Mouse (Mus musculus) testis, postnatal 14 days (tissue): ENCODE data around the gene Scrn1.

Experiments used
- DNase-seq: peaks from one replicate; pipeline ENCODE4 v3.0.0; 2021; ENCODE audit warnings: low spot score

Gene Scrn1

GRCm38 (mm10) chr6:54472846-54473715 lies 93.2 kb downstream of the Scrn1 start:
- DNase-seq, result no peak

DNA sequence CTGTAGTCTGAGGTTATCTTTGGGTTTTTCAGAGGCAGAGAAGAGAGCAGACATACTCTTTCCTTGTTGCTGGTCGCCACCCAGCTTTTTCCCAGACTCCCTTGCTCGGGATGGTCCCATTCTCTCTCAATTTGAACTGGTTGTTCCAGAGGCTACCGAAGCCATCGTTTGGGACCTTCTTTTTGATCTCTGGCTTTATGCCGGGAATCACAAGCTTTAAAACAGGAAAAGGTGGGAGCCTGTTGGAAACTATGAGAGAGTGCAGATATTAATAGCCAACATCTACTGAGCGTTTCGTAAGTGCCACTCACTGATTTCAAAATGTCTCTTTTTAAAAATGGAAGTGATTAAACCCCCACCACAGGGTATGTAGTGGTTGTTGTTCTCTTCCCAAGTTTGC lies 94.4 kb downstream of the Scrn1 start:
- no peak for DNase-seq

DNA sequence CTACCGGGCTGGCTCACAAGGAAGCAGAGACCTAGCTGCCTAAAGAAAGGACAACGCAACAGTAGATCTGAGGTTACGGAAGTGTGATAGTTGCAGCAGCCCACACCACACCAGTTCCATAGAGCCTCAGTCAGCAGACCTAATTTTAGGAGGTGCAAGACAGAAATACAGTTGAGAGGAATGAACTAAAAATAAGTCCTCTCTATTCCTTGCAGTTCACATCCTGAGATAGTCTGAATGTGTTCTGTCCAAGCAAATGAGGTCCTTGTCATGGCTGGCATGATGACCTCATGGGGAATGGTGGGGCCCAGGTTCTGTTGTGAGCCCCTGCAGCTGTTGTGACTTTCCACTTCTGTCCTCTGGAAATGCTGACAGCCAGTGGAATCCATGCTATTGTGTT lies 98.9 kb downstream of the Scrn1 start:
- DNase-seq, result no peak

DNA sequence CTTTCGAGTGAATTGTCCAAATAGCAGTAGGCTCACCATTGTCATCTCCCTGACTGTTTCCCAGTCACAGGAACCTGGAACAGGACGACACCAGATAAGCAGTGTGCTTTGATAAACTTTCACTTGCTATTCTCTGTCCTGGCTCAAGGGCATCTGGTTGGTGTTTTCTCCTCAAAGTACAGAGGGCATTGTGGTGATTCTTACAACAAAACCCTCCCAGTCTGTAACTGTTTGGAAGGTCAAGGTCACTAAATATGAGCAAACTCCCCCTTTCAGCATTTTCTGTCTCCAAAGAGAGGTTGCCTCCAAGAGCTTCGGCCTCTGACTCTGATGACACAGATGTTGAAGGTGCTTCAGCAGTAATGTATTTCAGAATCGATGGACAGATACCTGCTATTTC lies 101.4 kb downstream of the Scrn1 start:
- DNase-seq, result peak; percentile 49

DNA sequence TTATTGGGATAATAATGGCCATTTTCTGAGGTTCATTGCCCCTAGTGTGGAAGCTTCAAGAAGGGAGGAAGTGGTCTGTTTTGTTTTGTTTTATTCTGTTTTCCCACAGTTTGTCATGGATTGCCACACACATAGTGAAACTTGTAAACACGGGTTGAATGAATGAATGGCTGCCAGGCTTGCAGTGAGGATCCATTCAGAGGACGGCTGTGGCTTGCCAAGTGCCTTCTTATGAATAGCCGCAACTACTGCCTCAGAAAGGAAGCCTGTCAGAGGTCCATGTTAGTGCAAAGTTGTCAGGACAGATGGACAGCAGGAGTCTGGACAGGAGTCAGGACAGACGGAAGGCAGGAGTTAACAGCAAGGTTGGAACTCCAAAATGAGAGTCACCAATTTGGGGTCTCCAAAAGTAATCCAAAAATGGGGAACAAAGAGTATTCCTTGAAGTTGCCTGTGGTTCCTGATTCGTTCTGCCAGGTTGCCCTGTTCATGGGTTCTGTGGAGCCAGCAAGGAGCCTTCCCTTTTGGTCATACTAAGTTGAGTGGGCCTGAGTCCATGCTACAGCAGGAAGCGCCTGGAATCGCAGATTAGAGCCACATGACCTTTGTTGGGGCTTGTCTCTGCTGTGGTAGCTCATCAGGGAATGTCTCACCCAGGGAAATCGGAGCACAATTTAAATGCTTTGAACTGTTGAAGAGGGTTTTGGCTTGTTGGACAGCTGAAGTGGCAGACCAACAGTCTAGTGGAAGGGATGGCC lies 102.4 kb downstream of the Scrn1 start:
- no peak for DNase-seq

DNA sequence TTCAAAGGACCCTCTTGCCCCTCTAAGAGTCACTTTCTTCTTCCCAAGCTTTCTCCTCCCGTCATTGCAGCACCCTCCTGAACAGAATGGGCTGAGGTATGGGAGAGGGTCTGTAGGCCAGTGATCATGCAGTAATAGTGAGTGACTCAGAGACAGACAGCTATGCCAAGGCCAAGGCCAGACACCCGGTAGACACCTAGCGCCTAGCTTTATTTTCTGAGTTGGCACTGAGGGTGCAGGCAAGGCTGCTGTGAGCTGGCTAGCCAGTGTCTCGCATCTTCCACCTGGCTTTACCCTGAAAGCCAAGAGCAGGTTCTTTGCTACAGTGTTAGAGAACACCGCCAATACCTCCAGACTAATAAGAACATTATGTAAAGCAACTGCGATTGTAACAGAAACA lies 103.5 kb downstream of the Scrn1 start:
- DNase-seq, result no peak

DNA sequence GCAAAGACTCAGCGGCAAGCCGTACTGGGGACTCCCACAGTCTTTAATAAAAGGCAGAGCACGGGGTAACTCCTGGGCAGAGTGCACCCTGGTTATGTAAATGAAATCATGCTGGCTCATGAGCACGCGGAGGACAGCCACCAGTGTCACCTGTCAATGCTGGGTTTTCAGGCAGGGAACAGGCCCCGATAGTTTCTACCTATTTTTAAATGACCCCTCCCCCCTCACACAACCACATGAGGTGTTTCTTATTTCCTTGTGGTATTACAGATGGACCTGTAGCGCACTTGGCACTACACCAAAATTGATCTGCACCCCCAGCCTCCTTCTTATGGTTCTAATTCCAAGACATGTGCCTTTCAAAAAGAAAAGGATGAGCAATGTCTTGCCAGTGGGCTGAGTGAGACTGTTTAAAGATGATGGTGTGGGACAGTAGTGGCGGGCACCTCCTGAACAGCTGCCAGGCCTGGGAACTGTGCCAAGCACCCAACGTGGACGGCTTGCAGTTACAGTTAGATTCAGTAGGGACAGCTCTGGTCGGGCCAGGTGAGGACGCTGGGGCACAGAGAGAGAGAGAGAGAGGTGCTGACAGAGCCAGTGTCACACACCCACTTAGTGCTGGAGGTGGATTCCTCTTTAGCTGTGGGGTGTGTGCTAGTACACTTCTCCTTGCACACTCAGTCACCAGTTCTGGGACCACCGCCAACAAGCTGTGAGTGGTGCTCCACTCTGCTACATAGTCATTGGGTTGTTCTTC lies 105.2 kb downstream of the Scrn1 start:
- no peak for DNase-seq

DNA sequence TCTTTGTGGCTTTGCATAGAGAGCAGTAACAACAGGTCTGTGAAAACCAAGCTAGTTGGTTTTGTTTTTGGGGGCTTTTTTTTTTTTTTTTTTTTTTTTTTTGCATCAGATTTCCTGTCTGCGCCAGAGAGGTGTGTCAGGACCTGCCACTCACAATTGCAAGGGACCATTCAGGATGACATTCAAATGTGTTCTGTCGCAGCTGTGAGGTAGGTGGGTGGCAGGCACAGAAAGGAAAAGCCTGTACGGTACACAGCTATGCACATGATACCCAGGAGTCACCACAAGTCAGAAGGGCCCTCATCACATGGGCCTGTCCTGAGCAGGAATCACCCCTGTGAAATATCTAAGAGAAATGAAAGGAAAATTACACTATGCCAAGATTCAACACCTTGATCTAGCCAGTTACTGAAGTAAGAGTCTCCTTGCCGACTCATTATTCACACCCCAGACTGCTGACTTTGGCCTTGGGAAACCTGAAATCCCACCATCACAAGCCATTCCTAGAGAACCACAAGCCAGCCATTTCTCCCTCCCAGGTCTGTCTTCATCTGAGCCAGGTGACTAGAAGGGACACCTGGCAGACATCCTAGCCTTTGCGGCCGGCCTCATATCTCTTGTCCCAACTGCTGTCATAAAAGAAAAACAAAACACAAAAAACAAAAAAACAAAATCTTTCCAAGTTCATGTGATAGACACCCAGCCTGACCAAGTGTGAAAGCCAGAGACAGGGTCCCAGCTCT lies 105.9 kb downstream of the Scrn1 start:
- no peak for DNase-seq

DNA sequence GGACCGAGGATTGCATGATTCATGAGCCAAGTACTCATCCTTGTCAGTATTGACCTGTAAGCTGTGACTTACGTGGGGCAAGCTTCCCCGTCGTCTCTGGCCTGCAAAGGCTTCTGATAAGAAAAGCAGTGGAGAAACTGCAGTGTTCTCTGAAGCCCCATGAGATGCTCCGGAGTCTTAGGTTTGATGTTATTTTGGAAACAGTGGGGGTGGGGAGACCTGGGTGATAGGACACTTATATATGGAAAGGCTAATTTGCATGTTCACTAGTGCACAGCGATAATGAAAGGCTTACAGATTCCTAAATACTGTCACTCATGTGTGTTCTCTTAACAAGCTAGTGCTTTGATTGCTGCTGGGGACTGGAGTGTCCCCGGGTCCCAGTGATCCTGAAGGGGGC lies 106.6 kb downstream of the Scrn1 start:
- DNase-seq, result no peak
